Mouse (Mus musculus): ENCODE data around the gene Abhd8.

DNA sequence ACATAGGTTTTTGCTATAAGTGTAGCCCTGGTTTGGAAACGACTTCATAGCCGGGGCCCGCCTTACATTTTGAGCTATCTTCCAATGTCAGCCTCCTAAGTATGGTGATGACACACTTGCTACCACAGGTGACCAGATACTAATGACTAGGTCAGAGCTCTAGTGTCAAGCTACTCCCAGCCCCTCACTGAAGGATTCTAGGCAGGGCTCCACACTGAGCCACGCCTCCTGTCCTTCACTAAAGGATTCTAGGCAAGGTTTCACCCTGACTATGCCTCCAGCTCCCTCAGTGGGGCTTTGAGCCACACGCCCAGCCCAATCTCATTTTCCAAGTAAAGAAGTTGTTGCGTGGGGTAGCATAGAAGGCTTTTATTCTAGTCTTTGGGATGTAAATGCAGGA lies 2.7 kb downstream of the Abhd8 start:
- TF ChIP-seq POLR2A (IDR thresholded peaks at IDR 0.05; ENCODE audit: insufficient read depth, low read depth, low read length) (no peak), CTCF (IDR thresholded peaks at IDR 0.05; ENCODE audit: insufficient read depth, low read depth, low read length) (no peak)

Measured in olfactory bulb, adult 2 months (tissue).